Mouse (Mus musculus) neural tube, embryonic 11.5 days (tissue): Measurements from ENCODE around the gene 4833439L19Rik. TPM values are rescaled to one million over a fixed set of nuclear protein-coding genes. Genes with fewer than 3 reads are reported as not detected.

Experiments used
- ATAC-seq: fragments of 200-750 bp; cut with Nextera tagmentation; 2 replicates; pipeline ENCODE4 v1.8.0; 2017; ENCODE audit warnings: moderate number of reproducible peaks, mild to moderate bottlenecking, moderate TSS enrichment, moderate library complexity; ENCODE audit not compliant: insufficient read depth, low FRiP score, low TSS enrichment
- DNase-seq: peaks from one replicate; pipeline ENCODE4 v3.0.0-alpha.2; 2015; ENCODE audit warnings: low spot score
- H3K27ac ChIP-seq: fragments of 300-500 bp; sonication (generic); 2 replicates; pipeline ENCODE4 v1.5.1; 2014; ENCODE audit warnings: low read depth, mild to moderate bottlenecking, low read length
- H3K27me3 ChIP-seq: fragments of 300-500 bp; sonication (generic); 2 replicates; pipeline ENCODE4 v1.6.1; 2014; ENCODE audit warnings: mild to moderate bottlenecking, low read length, mixed read lengths; ENCODE audit not compliant: control insufficient read depth, insufficient read depth
- H3K36me3 ChIP-seq: fragments of 300-500 bp; sonication (generic); 2 replicates; pipeline ENCODE4 v1.6.1; 2014; ENCODE audit warnings: mild to moderate bottlenecking, low read length, moderate library complexity, mixed read lengths; ENCODE audit not compliant: control insufficient read depth, insufficient read depth
- H3K4me1 ChIP-seq: fragments of 300-500 bp; sonication (generic); 2 replicates; pipeline ENCODE4 v1.6.1; 2014; ENCODE audit warnings: low read length, mixed read lengths; ENCODE audit not compliant: control insufficient read depth, insufficient read depth
- H3K4me2 ChIP-seq: fragments of 300-500 bp; sonication (generic); 2 replicates; pipeline ENCODE4 v1.6.1; 2014; ENCODE audit warnings: low read depth, mild to moderate bottlenecking, moderate library complexity
- H3K4me3 ChIP-seq: fragments of 300-500 bp; sonication (generic); 2 replicates; pipeline ENCODE4 v1.5.1; 2014; ENCODE audit warnings: low read depth, low read length
- H3K9ac ChIP-seq: fragments of 300-500 bp; sonication (generic); 2 replicates; pipeline ENCODE4 v1.6.1; 2014; ENCODE audit warnings: mild to moderate bottlenecking, low read length
- H3K9me3 ChIP-seq: fragments of 300-500 bp; sonication (generic); 2 replicates; pipeline ENCODE4 v1.6.1; 2016; ENCODE audit warnings: low read length; ENCODE audit not compliant: control insufficient read depth
- WGBS: fragments of 180-500 bp; shearing (Covaris S2); extraction: QIAGEN DNeasy Blood & Tissue Kit; methylation state at CpG from one replicate; pipeline ENCODE4 v1.1.7; 2014; 5-methylcytosine and 5-hydroxymethylcytosine counted together
- polyA plus RNA-seq: library from polyadenylated mRNA; unstranded; fragments of >200 nt; fragmentation: Nextera tagmentation; extraction: Ambion mirVana; gene quantifications from 2 replicates; pipeline ENCODE4 v1.2.1, GENCODE M21; 2014

The 4833439L19Rik gene
- polyA plus RNA-seq, 1 experiment from 2014 or later: 284 TPM

GRCm38 (mm10) chr13:54589996-54590951, 25.0 kb upstream of the 4833439L19Rik start, which contains the start of the genes Nop16 and Higd2a:
Gene Nop16 (minus strand): TSS chr13:54590090.
Gene Higd2a (plus strand): TSS chr13:54590207.
- Histone ChIP-seq H3K9me3 (no peaks in the 10 kb centered on the region), H3K36me3 (peaks cover under 1% of the 10 kb centered on the region; the same call in 1 of the 2 replicates), H3K4me3 (peak within 1 kb of the TSS; percentile 89), H3K9ac (peak within 1 kb of the TSS; percentile 76), H3K27ac (peak within 1 kb of the TSS; percentile 69), H3K4me1 (peaks cover 7% of the 10 kb centered on the region; the same call in 1 of the 2 replicates), H3K27me3 (no peaks in the 10 kb centered on the region), H3K4me2 (peak within 1 kb of the TSS; percentile 72)
- DNase-seq: peak; percentile 96
- under 1% methylated on average over 51 of the region's 51 CpGs for WGBS
- ATAC-seq: peak; percentile 95

- no peak overlapping the region for H3K27ac ChIP-seq
- ATAC-seq: peak; percentile 48
- DNase-seq: no peak
- peaks cover 7% of the 10 kb centered on the region; the same call in 1 of the 2 replicates for H3K4me1 ChIP-seq
- H3K36me3 ChIP-seq: peaks cover 4% of the 10 kb centered on the region
- 2% methylated on average over 24 of the region's 24 CpGs for WGBS
- H3K4me2 ChIP-seq: peak overlapping the region; percentile 70
- H3K27me3 ChIP-seq: no peaks in the 10 kb centered on the region
- peak overlapping the region; percentile 48 for H3K9ac ChIP-seq
- peak overlapping the region; percentile 89 for H3K4me3 ChIP-seq
- no peaks in the 10 kb centered on the region for H3K9me3 ChIP-seq
These were observed 24.3 kb upstream of the 4833439L19Rik start for GRCm38 (mm10) chr13:54589414-54589995.

- no peak overlapping the region for H3K9ac ChIP-seq
- H3K9me3 ChIP-seq: no peaks in the 10 kb centered on the region
- DNase-seq: no peak
- H3K36me3 ChIP-seq: peaks cover 9% of the 10 kb centered on the region
- H3K4me2 ChIP-seq: no peak overlapping the region
- H3K27ac ChIP-seq: no peak overlapping the region
- no peaks in the 10 kb centered on the region for H3K27me3 ChIP-seq
- H3K4me3 ChIP-seq: no peak overlapping the region
- no peak for ATAC-seq
- H3K4me1 ChIP-seq: peaks cover 6% of the 10 kb centered on the region; the same call in 1 of the 2 replicates
- WGBS: 94% methylated on average over 11 of the region's 11 CpGs
These were observed 20.6 kb upstream of the 4833439L19Rik start for GRCm38 (mm10) chr13:54585831-54586230.

- DNase-seq: no peak
- Histone ChIP-seq H3K9ac (no peak overlapping the region), H3K36me3 (peaks cover 9% of the 10 kb centered on the region), H3K9me3 (no peaks in the 10 kb centered on the region), H3K27me3 (no peaks in the 10 kb centered on the region), H3K27ac (no peak overlapping the region), H3K4me2 (no peak overlapping the region), H3K4me1 (no peaks in the 10 kb centered on the region), H3K4me3 (no peak overlapping the region)
- 96% methylated on average over 5 of the region's 5 CpGs for WGBS
- ATAC-seq: no peak
These were observed 17.6 kb upstream of the 4833439L19Rik start for GRCm38 (mm10) chr13:54582860-54583259.

GRCm38 (mm10) chr13:54582126-54582525, 16.9 kb upstream of the 4833439L19Rik start:
- H3K4me2 ChIP-seq: no peak overlapping the region
- WGBS: 78% methylated on average over 10 of the region's 10 CpGs
- no peak overlapping the region for H3K27ac ChIP-seq
- H3K27me3 ChIP-seq: no peaks in the 10 kb centered on the region
- ATAC-seq: no peak
- no peaks in the 10 kb centered on the region for H3K9me3 ChIP-seq
- H3K4me3 ChIP-seq: no peak overlapping the region
- H3K36me3 ChIP-seq: peaks cover 9% of the 10 kb centered on the region
- no peak for DNase-seq
- no peaks in the 10 kb centered on the region for H3K4me1 ChIP-seq
- no peak overlapping the region for H3K9ac ChIP-seq

GRCm38 (mm10) chr13:54581385-54581784, 16.1 kb upstream of the 4833439L19Rik start:
- no peak overlapping the region for H3K4me3 ChIP-seq
- DNase-seq (no peak), ATAC-seq (no peak)
- H3K27ac ChIP-seq: no peak overlapping the region
- peaks cover 9% of the 10 kb centered on the region for H3K36me3 ChIP-seq
- no peak overlapping the region for H3K9ac ChIP-seq
- no peaks in the 10 kb centered on the region for H3K9me3 ChIP-seq
- no peaks in the 10 kb centered on the region for H3K27me3 ChIP-seq
- WGBS: 98% methylated on average over 2 of the region's 2 CpGs
- H3K4me2 ChIP-seq: no peak overlapping the region
- no peaks in the 10 kb centered on the region for H3K4me1 ChIP-seq

GRCm38 (mm10) chr13:54577652-54578507, 12.6 kb upstream of the 4833439L19Rik start:
- 84% methylated on average over 21 of the region's 21 CpGs for WGBS
- ATAC-seq (no peak), DNase-seq (no peak)
- Histone ChIP-seq H3K4me1 (peaks cover 7% of the 10 kb centered on the region; the same call in 1 of the 2 replicates), H3K9me3 (no peaks in the 10 kb centered on the region), H3K36me3 (peaks cover under 1% of the 10 kb centered on the region; the same call in 1 of the 2 replicates), H3K27ac (no peak overlapping the region), H3K4me2 (no peak overlapping the region), H3K27me3 (no peaks in the 10 kb centered on the region), H3K9ac (no peak overlapping the region), H3K4me3 (no peak overlapping the region)

GRCm38 (mm10) chr13:54575489-54575888, 10.3 kb upstream of the 4833439L19Rik start:
- WGBS: 4% methylated on average over 19 of the region's 19 CpGs
- peak overlapping the region; percentile 84 for H3K9ac ChIP-seq
- H3K27me3 ChIP-seq: no peaks in the 10 kb centered on the region
- no peaks in the 10 kb centered on the region for H3K9me3 ChIP-seq
- no peaks in the 10 kb centered on the region; the same call in 1 of the 2 replicates for H3K36me3 ChIP-seq
- no peak overlapping the region for H3K27ac ChIP-seq
- peak overlapping the region; percentile 67 for H3K4me3 ChIP-seq
- DNase-seq (no peak), ATAC-seq (peak; percentile 18; the same call in 1 of the 2 replicates)
- peaks cover 7% of the 10 kb centered on the region; the same call in 1 of the 2 replicates for H3K4me1 ChIP-seq
- peak overlapping the region; percentile 59 for H3K4me2 ChIP-seq
